ENCODE assay signal across 9 mouse cellular contexts in genomic region chr6:134440023-134440422, GRCm38 (mm10). TPM values are rescaled to one million over a fixed set of nuclear protein-coding genes. Genes with fewer than 3 reads are reported as not detected.
DNase-seq lines count a peak whose midpoint lies in the region; ATAC-seq and TF ChIP-seq lines count a peak whose summit lies in the region.
"Had no signal": no experiment of that assay in that cellular context is flagged by ENCODE, and none has a peak within 500 bp of the region (broad histone marks: within the 10 kb centered on the region; RNA-seq: fewer than 3 reads in every experiment).

No protein-coding gene starts in this region.

- H3K4me2 ChIP-seq in embryonic facial prominence, embryonic 12.5 days (replicated peaks) = peak overlapping the region; percentile 53
- H3K4me2 ChIP-seq in midbrain, embryonic 12.5 days (replicated peaks) = peak overlapping the region; percentile 49

- ATAC-seq in embryonic facial prominence, embryonic 12.5 days (ENCODE audit: insufficient number of reproducible peaks, insufficient read depth, low FRiP score, low TSS enrichment) = peak; percentile 43; the same call in 1 of the 2 replicates
- no peak for ATAC-seq in midbrain, embryonic 12.5 days (ENCODE audit: low FRiP score, low read depth)
- ATAC-seq in megakaryocyte-erythroid progenitor cell, adult 5-6 weeks (replicated peaks; ENCODE audit: low FRiP score, low TSS enrichment, poor library complexity, severe bottlenecking) = no peak

- no peak overlapping the region for H3K27ac ChIP-seq in cerebellum, adult 2 months (ENCODE audit: insufficient read depth, low read length)
- H3K27ac ChIP-seq in embryonic facial prominence, embryonic 12.5 days = peak overlapping the region; percentile 94
- H3K27ac ChIP-seq in midbrain, embryonic 12.5 days (replicated peaks) = no peak overlapping the region

- no peak for DNase-seq in cerebellum, adult 2 months
- no peak for DNase-seq in cerebellum, adult 9-10 months
- DNase-seq in heart, postnatal 36 days = peak; percentile 20 to 29
- no peak for DNase-seq in ovary, postnatal 36 days (ENCODE audit: low spot score)
- DNase-seq in kidney, adult 18-20 months = no peak

- TF ChIP-seq CTCF in cerebellum, adult 2 months (IDR thresholded peaks at IDR 0.05; ENCODE audit: borderline replicate concordance, insufficient read depth, low read depth, low read length) = no peak

- peaks cover 3% of the 10 kb centered on the region for H3K36me3 ChIP-seq in embryonic facial prominence, embryonic 12.5 days
- H3K36me3 ChIP-seq in midbrain, embryonic 12.5 days = peaks cover 4% of the 10 kb centered on the region

- H3K27me3 ChIP-seq in cerebellum, adult 2 months (ENCODE audit: control insufficient read depth, insufficient read depth, low read length) = no peaks in the 10 kb centered on the region
- H3K27me3 ChIP-seq in embryonic facial prominence, embryonic 12.5 days = no peaks in the 10 kb centered on the region
- H3K27me3 ChIP-seq in midbrain, embryonic 12.5 days = 0 out of 2 replicates have a peak, but pooled peaks cover 3% of the 10 kb centered on the region

- WGBS in cerebellum, adult 2 months = 11% methylated on average over 10 of the region's 10 CpGs
- 11% methylated on average over 10 of the region's 10 CpGs for WGBS in embryonic facial prominence, embryonic 12.5 days
- 31% methylated on average over 10 of the region's 10 CpGs for WGBS in midbrain, embryonic 12.5 days

- H3K9me3 ChIP-seq in embryonic facial prominence, embryonic 12.5 days = no peaks in the 10 kb centered on the region
- no peaks in the 10 kb centered on the region for H3K9me3 ChIP-seq in midbrain, embryonic 12.5 days

- 0 out of 2 replicates have a peak overlapping the region, but pooled peaks have one; percentile 4 for H3K9ac ChIP-seq in embryonic facial prominence, embryonic 12.5 days
- H3K9ac ChIP-seq in midbrain, embryonic 12.5 days (replicated peaks) = no peak overlapping the region

- H3K4me3 ChIP-seq in cerebellum, adult 2 months (replicated peaks; ENCODE audit: insufficient read depth, low read depth, low read length) = peak overlapping the region; percentile 57
- H3K4me3 ChIP-seq in embryonic facial prominence, embryonic 12.5 days = peak overlapping the region; percentile 26
- no peak overlapping the region for H3K4me3 ChIP-seq in midbrain, embryonic 12.5 days

- TF ChIP-seq POLR2A in cerebellum, adult 2 months (IDR thresholded peaks at IDR 0.05; ENCODE audit: borderline replicate concordance, insufficient read depth, low read length) = no peak

- H3K4me1 ChIP-seq in cerebellum, adult 2 months (ENCODE audit: control insufficient read depth, insufficient read depth, low read length) = peaks cover 4% of the 10 kb centered on the region
- H3K4me1 ChIP-seq in embryonic facial prominence, embryonic 12.5 days = peaks cover 27% of the 10 kb centered on the region; the same call in 1 of the 2 replicates
- peaks cover 10% of the 10 kb centered on the region; the same call in 1 of the 2 replicates for H3K4me1 ChIP-seq in midbrain, embryonic 12.5 days

- intact Hi-C loops in heart, postnatal 36 days (cut with DNase I) = no loop called here

RNA-seq across cellular contexts. Expression of gene Bcl2l14, which starts 43.9 kb away (rescaled TPM):
- polyA plus RNA-seq in cerebellum, adult 2 months (2012; rRNA removed) = not detected in 2 replicates
- 0.88 and 0.98 TPM in 2 replicates for polyA plus RNA-seq in embryonic facial prominence, embryonic 12.5 days (2016; fragmentation: Nextera tagmentation; extraction: Ambion mirVana)
- total RNA-seq in heart, postnatal 36 days (2021) = not detected
- 0.10 TPM in 1 of 2 replicates, not detected in the other for polyA plus RNA-seq in midbrain, embryonic 12.5 days (2016; fragmentation: Nextera tagmentation; extraction: Ambion mirVana)
- total RNA-seq in megakaryocyte-erythroid progenitor cell, adult 5-6 weeks (2014; fragmentation: Nextera tagmentation) = 1.0 and 1.4 TPM in 2 replicates
- 0.88 TPM in 1 of 2 replicates, not detected in the other for total RNA-seq in megakaryocyte-erythroid progenitor cell, adult 5-6 weeks (2017)
- polyA plus RNA-seq: liver, adult 2 months had no signal

Comparison
In these comparisons a context has a peak if more than half of its experiments do, and no peak if none do; other contexts are left out.
1. DNase-seq: peak in heart, postnatal 36 days (2 of 2); none in cerebellum, adult 2 months (0 of 2), cerebellum, adult 9-10 months (single experiment), ovary, postnatal 36 days (single experiment) and kidney, adult 18-20 months (single experiment).